Mouse (Mus musculus) left cerebral cortex, postnatal 10 days (tissue): Measurements from ENCODE around the gene Sstr5. TPM values are rescaled to one million over a fixed set of nuclear protein-coding genes. Genes with fewer than 3 reads are reported as not detected.

ENCODE experiments used
- DNase-seq, 2 experiments: peaks; one replicate each; pipeline ENCODE4 v3.0.0; 2021 to 2022; ENCODE audit warnings: low spot score in 2 of 2, mixed read lengths in 1 of 2; ENCODE audit errors: extremely low spot score in 1 of 2
- intact Hi-C: fragments of 180-260 bp; cut with DNase I; formaldehyde crosslinking; loops from one replicate; pipeline ENCODE4 v1.15.1; 2025
- total RNA-seq, 2 experiments: library from RNA; stranded (reverse); gene quantifications; 2 replicates each; pipeline ENCODE4 v1.2.3; 2021

Sstr5 gene
- total RNA-seq, 2 experiments from 2014 or later, result 0.34 to 0.55 TPM

GRCm38 (mm10) chr17:25480152-25480551 lies 16.9 kb downstream of the Sstr5 start:
- DNase-seq, result no peak
- intact Hi-C loops, result no loop called here

- peak; percentile 60 to 79 for DNase-seq
- intact Hi-C loops, result loop anchor here (1.0 to 5.0 kb wide), 3 partner anchors 31 to 321 kb away; partner anchors contain the start of genes AC134908.4 and Metrn
Observed at GRCm38 (mm10) chr17:25475946-25476744, 20.9 kb downstream of the Sstr5 start.

- DNase-seq, result peak; percentile 51 to 80
- intact Hi-C loops, result loop anchor here (5.0 kb wide), 2 partner anchors 182 to 323 kb away; partner anchors contain the start of genes AC134908.4 and Metrn
Observed at GRCm38 (mm10) chr17:25474330-25475077, 22.6 kb downstream of the Sstr5 start.

GRCm38 (mm10) chr17:25472044-25472443 lies 25.0 kb downstream of the Sstr5 start:
- DNase-seq, result no peak

GRCm38 (mm10) chr17:25471418-25471817 lies 25.7 kb downstream of the Sstr5 start:
- intact Hi-C loops, result loop anchor here (2.0 to 5.0 kb wide), 2 partner anchors 137 to 179 kb away; no protein-coding TSS in a partner anchor
- peak; percentile 58 to 60 for DNase-seq

More at GRCm38 (mm10) chr17:25472044-25472443, 25.0 kb downstream of the Sstr5 start:
- intact Hi-C loops, result loop anchor here (5.0 kb wide), 1 partner anchor 180 kb away; no protein-coding TSS in a partner anchor

GRCm38 (mm10) chr17:25469798-25470197 lies 27.3 kb downstream of the Sstr5 start:
- intact Hi-C loops, result loop anchor here (1.0 to 5.0 kb wide), 3 partner anchors 71 to 177 kb away; no protein-coding TSS in a partner anchor
- peak; percentile 69 to 73 for DNase-seq

- no peak for DNase-seq
- intact Hi-C loops, result no loop called here
Observed at GRCm38 (mm10) chr17:25468301-25468700, 28.8 kb downstream of the Sstr5 start.

GRCm38 (mm10) chr17:25467781-25468180 lies 29.3 kb downstream of the Sstr5 start:
- intact Hi-C loops, result no loop called here
- no peak for DNase-seq

- no peak for DNase-seq
- intact Hi-C loops, result no loop called here
Observed at GRCm38 (mm10) chr17:25466257-25466656, 30.8 kb downstream of the Sstr5 start.

- no peak for DNase-seq
- intact Hi-C loops, result no loop called here
Observed at GRCm38 (mm10) chr17:25464091-25464490, 33.0 kb downstream of the Sstr5 start.

- DNase-seq, result no peak
- intact Hi-C loops, result no loop called here
Observed at GRCm38 (mm10) chr17:25463326-25463945, 33.7 kb downstream of the Sstr5 start.

GRCm38 (mm10) chr17:25462236-25462875 lies 34.7 kb downstream of the Sstr5 start:
- DNase-seq, result no peak
- intact Hi-C loops, result no loop called here

GRCm38 (mm10) chr17:25456540-25456939 lies 40.5 kb downstream of the Sstr5 start:
- DNase-seq, result peak; percentile 73 to 78
- intact Hi-C loops, result no loop called here

- peak in 1 of 2 experiments; percentile 36 for DNase-seq
- intact Hi-C loops, result no loop called here
Observed at GRCm38 (mm10) chr17:25454272-25454671, 42.8 kb downstream of the Sstr5 start, which contains the start of gene Tekt4. TSS of gene Tekt4 (plus strand) at chr17:25454615.

GRCm38 (mm10) chr17:25452246-25452965 lies 44.7 kb downstream of the Sstr5 start:
- intact Hi-C loops, result no loop called here
- no peak for DNase-seq

GRCm38 (mm10) chr17:25450329-25450728 lies 46.8 kb downstream of the Sstr5 start:
- intact Hi-C loops, result no loop called here
- no peak for DNase-seq

GRCm38 (mm10) chr17:25447865-25448264 lies 49.2 kb downstream of the Sstr5 start:
- intact Hi-C loops, result no loop called here
- no peak for DNase-seq

- DNase-seq, result no peak
- intact Hi-C loops, result no loop called here
Observed at GRCm38 (mm10) chr17:25445841-25446240, 51.2 kb downstream of the Sstr5 start.
